ENCODE assay signal across 16 mouse cellular contexts in genomic region chr1:52511788-52512425, GRCm38 (mm10). TPM values are rescaled to one million over a fixed set of nuclear protein-coding genes. Genes with fewer than 3 reads are reported as not detected.
DNase-seq lines count a peak whose midpoint lies in the region; ATAC-seq lines count a peak whose summit lies in the region.
"Had no signal": no experiment of that assay in that cellular context is flagged by ENCODE, and none has a peak within 500 bp of the region (broad histone marks: within the 10 kb centered on the region; RNA-seq: fewer than 3 reads in every experiment).

No protein-coding gene starts in this region.

- peak; percentile 45 to 53 for DNase-seq in cerebellum, postnatal 25 days
- DNase-seq in cerebellum, adult 8-10 months = no peak
- peak; percentile 23 to 29 for DNase-seq in spleen, postnatal 36 days (ENCODE audit: low spot score in 2 of 2)
- DNase-seq in spleen, postnatal 4 days (ENCODE audit: low spot score in 2 of 2) = no peak
- DNase-seq in MN1 (ENCODE audit: low spot score) = no peak
- DNase-seq in embryo, embryonic 10.5 days (ENCODE audit: low spot score) = no peak
- DNase-seq: adrenal gland, postnatal 14 days; gastrocnemius, postnatal 14 days; kidney, adult 2 months; kidney, postnatal 10 days; retina, postnatal 1 day; right cerebral cortex, postnatal 4 days had no signal

- ATAC-seq in common myeloid progenitor, adult 5-6 weeks (replicated peaks; ENCODE audit: low read depth, poor library complexity, severe bottlenecking) = peak; percentile 80
- ATAC-seq in neutrophil, adult 5-6 weeks (ENCODE audit: extremely low read depth, insufficient number of reproducible peaks, low FRiP score, poor library complexity, severe bottlenecking) = 0 out of 2 replicates have a peak, but pooled peaks have one; percentile 33
- ATAC-seq: CD4-positive, CD25-positive, alpha-beta regulatory T cell, adult 4 months; forebrain, embryonic 15.5 days had no signal

RNA-seq across cellular contexts. Expression of gene Nab1, which starts 11.4 kb away (rescaled TPM):
- total RNA-seq in common myeloid progenitor, adult 5-6 weeks (2017) = 40.1 and 46.2 TPM in 2 replicates
- total RNA-seq in neutrophil, adult 5-6 weeks (2017) = 35.6 and 40.5 TPM in 2 replicates

Comparison
In these comparisons a context has a peak if more than half of its experiments do, and no peak if none do; other contexts are left out.
1. DNase-seq: peak in cerebellum, postnatal 25 days (2 of 2) and spleen, postnatal 36 days (2 of 2); none in cerebellum, adult 8-10 months (single experiment), spleen, postnatal 4 days (0 of 2), MN1 (single experiment) and embryo, embryonic 10.5 days (single experiment).